Mouse (Mus musculus) midbrain, embryonic 15.5 days (tissue): Measurements from ENCODE around the gene Scn4b. TPM values are rescaled to one million over a fixed set of nuclear protein-coding genes. Genes with fewer than 3 reads are reported as not detected.

Source experiments
- ATAC-seq: fragments of 200-750 bp; cut with Nextera tagmentation; replicated peaks from 2 replicates; pipeline ENCODE4 v1.8.0; 2017; ENCODE audit warnings: moderate TSS enrichment
- H3K27ac ChIP-seq: fragments of 300-500 bp; sonication (generic); 2 replicates; pipeline ENCODE4 v1.5.1; 2015; ENCODE audit warnings: mild to moderate bottlenecking, inconsistent platforms
- H3K27me3 ChIP-seq: fragments of 300-500 bp; sonication (generic); replicated peaks from 2 replicates; pipeline ENCODE4 v1.6.1; 2015; ENCODE audit warnings: inconsistent platforms
- H3K36me3 ChIP-seq: fragments of 300-500 bp; sonication (generic); replicated peaks from 2 replicates; pipeline ENCODE4 v1.6.1; 2015; ENCODE audit warnings: inconsistent platforms
- H3K4me1 ChIP-seq: fragments of 300-500 bp; sonication (generic); 2 replicates; pipeline ENCODE4 v1.6.1; 2015; ENCODE audit warnings: inconsistent platforms
- H3K4me2 ChIP-seq: fragments of 300-500 bp; sonication (generic); 2 replicates; pipeline ENCODE4 v1.6.1; 2015; ENCODE audit warnings: inconsistent platforms, mild to moderate bottlenecking, moderate library complexity
- H3K4me3 ChIP-seq: fragments of 300-500 bp; sonication (generic); 2 replicates; pipeline ENCODE4 v1.5.1; 2015; ENCODE audit warnings: mild to moderate bottlenecking, inconsistent platforms
- H3K9ac ChIP-seq: fragments of 300-500 bp; sonication (generic); 2 replicates; pipeline ENCODE4 v1.6.1; 2015; ENCODE audit warnings: mild to moderate bottlenecking, inconsistent platforms
- H3K9me3 ChIP-seq: fragments of 300-500 bp; sonication (generic); 2 replicates; pipeline ENCODE4 v1.6.1; 2016; ENCODE audit warnings: inconsistent platforms
- WGBS: fragments of 180-500 bp; shearing (Covaris S2); methylation state at CpG from one replicate; pipeline ENCODE4 v1.1.7; 2015; ENCODE audit warnings: mixed read lengths; 5-methylcytosine and 5-hydroxymethylcytosine counted together
- polyA plus RNA-seq: library from polyadenylated mRNA; unstranded; fragments of >200 nt; fragmentation: Nextera tagmentation; extraction: Ambion mirVana; gene quantifications from 2 replicates; pipeline ENCODE4 v1.2.1, GENCODE M21; 2015

The Scn4b gene
- 0.30 and 0.42 TPM in 2 replicates for polyA plus RNA-seq

- Histone ChIP-seq H3K4me2 (peak within 1 kb of the TSS; percentile 75), H3K4me1 (peaks cover 16% of the 10 kb centered on the region), H3K27ac (no peak within 1 kb of the TSS), H3K9me3 (no peaks in the 10 kb centered on the region), H3K4me3 (peak within 1 kb of the TSS; percentile 42), H3K36me3 (no peaks in the 10 kb centered on the region), H3K27me3 (peaks cover 87% of the 10 kb centered on the region), H3K9ac (peak within 1 kb of the TSS; percentile 7; the same call in 1 of the 2 replicates)
- WGBS, result under 1% methylated on average over 75 of the region's 76 CpGs
- ATAC-seq, result peak; percentile 50; the same call in 1 of the 2 replicates
Observed at GRCm38 (mm10) chr9:45138191-45139032, at the start of gene Scn4b. Gene Scn4b (plus strand): TSS chr9:45138395.

GRCm38 (mm10) chr9:45090811-45091210 lies 47.4 kb upstream of the Scn4b start:
- no peak for ATAC-seq

GRCm38 (mm10) chr9:45092641-45093040 lies 45.6 kb upstream of the Scn4b start:
- Histone ChIP-seq H3K4me2 (no peak overlapping the region), H3K27ac (no peak overlapping the region), H3K4me1 (no peaks in the 10 kb centered on the region), H3K4me3 (no peak overlapping the region), H3K9me3 (no peaks in the 10 kb centered on the region), H3K27me3 (no peaks in the 10 kb centered on the region), H3K36me3 (no peaks in the 10 kb centered on the region), H3K9ac (no peak overlapping the region)
- ATAC-seq, result no peak
- WGBS, result 80% methylated on average over 4 of the region's 4 CpGs

More at GRCm38 (mm10) chr9:45090811-45091210, 47.4 kb upstream of the Scn4b start:
- Histone ChIP-seq H3K27ac (no peak overlapping the region), H3K4me3 (no peak overlapping the region), H3K4me1 (no peaks in the 10 kb centered on the region), H3K36me3 (no peaks in the 10 kb centered on the region), H3K27me3 (no peaks in the 10 kb centered on the region), H3K9ac (no peak overlapping the region), H3K9me3 (no peaks in the 10 kb centered on the region), H3K4me2 (no peak overlapping the region)
- 67% methylated on average over 3 of the region's 3 CpGs for WGBS

GRCm38 (mm10) chr9:45095149-45095937 lies 42.9 kb upstream of the Scn4b start:
- Histone ChIP-seq H3K9ac (no peak overlapping the region), H3K4me3 (no peak overlapping the region), H3K27me3 (no peaks in the 10 kb centered on the region), H3K36me3 (no peaks in the 10 kb centered on the region), H3K27ac (no peak overlapping the region), H3K4me2 (no peak overlapping the region), H3K4me1 (no peaks in the 10 kb centered on the region), H3K9me3 (no peaks in the 10 kb centered on the region)
- ATAC-seq, result no peak
- WGBS, result 81% methylated on average over 6 of the region's 6 CpGs

GRCm38 (mm10) chr9:45097877-45098276 lies 40.3 kb upstream of the Scn4b start:
- Histone ChIP-seq H3K9ac (no peak overlapping the region), H3K9me3 (no peaks in the 10 kb centered on the region), H3K36me3 (no peaks in the 10 kb centered on the region), H3K4me2 (no peak overlapping the region), H3K4me3 (no peak overlapping the region), H3K27ac (no peak overlapping the region), H3K27me3 (no peaks in the 10 kb centered on the region), H3K4me1 (no peaks in the 10 kb centered on the region)
- WGBS, result 85% methylated on average over 5 of the region's 5 CpGs
- ATAC-seq, result no peak

- Histone ChIP-seq H3K27me3 (no peaks in the 10 kb centered on the region), H3K4me3 (no peak overlapping the region), H3K9me3 (no peaks in the 10 kb centered on the region), H3K9ac (no peak overlapping the region), H3K4me1 (no peaks in the 10 kb centered on the region), H3K36me3 (no peaks in the 10 kb centered on the region), H3K27ac (no peak overlapping the region), H3K4me2 (no peak overlapping the region)
- no peak for ATAC-seq
- 62% methylated on average over 3 of the region's 3 CpGs for WGBS
Observed at GRCm38 (mm10) chr9:45098426-45098825, 39.8 kb upstream of the Scn4b start.

- 94% methylated on average over 1 of the region's 1 CpGs for WGBS
Observed at GRCm38 (mm10) chr9:45102528-45102927, 35.7 kb upstream of the Scn4b start.

GRCm38 (mm10) chr9:45103211-45103979 lies 34.8 kb upstream of the Scn4b start:
- no peak overlapping the region for H3K9ac ChIP-seq
- H3K4me1 ChIP-seq, result no peaks in the 10 kb centered on the region
- H3K27ac ChIP-seq, result no peak overlapping the region
- no peaks in the 10 kb centered on the region for H3K36me3 ChIP-seq
- no peak overlapping the region for H3K4me2 ChIP-seq
- H3K9me3 ChIP-seq, result no peaks in the 10 kb centered on the region
- no peaks in the 10 kb centered on the region for H3K27me3 ChIP-seq
- no peak overlapping the region for H3K4me3 ChIP-seq
- ATAC-seq, result no peak
- WGBS, result 73% methylated on average over 11 of the region's 11 CpGs

More at GRCm38 (mm10) chr9:45102528-45102927, 35.7 kb upstream of the Scn4b start:
- Histone ChIP-seq H3K9ac (no peak overlapping the region), H3K9me3 (no peaks in the 10 kb centered on the region), H3K4me2 (no peak overlapping the region), H3K4me1 (no peaks in the 10 kb centered on the region), H3K27me3 (no peaks in the 10 kb centered on the region), H3K4me3 (no peak overlapping the region), H3K36me3 (no peaks in the 10 kb centered on the region), H3K27ac (no peak overlapping the region)
- no peak for ATAC-seq

GRCm38 (mm10) chr9:45105596-45106374 lies 32.4 kb upstream of the Scn4b start:
- WGBS, result 92% methylated on average over 2 of the region's 2 CpGs
- no peak overlapping the region for H3K4me2 ChIP-seq
- no peak for ATAC-seq
- no peak overlapping the region for H3K4me3 ChIP-seq
- no peaks in the 10 kb centered on the region for H3K27me3 ChIP-seq
- H3K9me3 ChIP-seq, result no peaks in the 10 kb centered on the region
- H3K36me3 ChIP-seq, result no peaks in the 10 kb centered on the region
- no peak overlapping the region for H3K27ac ChIP-seq
- H3K4me1 ChIP-seq, result no peaks in the 10 kb centered on the region
- H3K9ac ChIP-seq, result no peak overlapping the region

GRCm38 (mm10) chr9:45115706-45116105 lies 22.5 kb upstream of the Scn4b start:
- Histone ChIP-seq H3K36me3 (no peaks in the 10 kb centered on the region), H3K9me3 (no peaks in the 10 kb centered on the region), H3K27ac (peak overlapping the region; percentile 61), H3K9ac (peak overlapping the region; percentile 43), H3K27me3 (no peaks in the 10 kb centered on the region), H3K4me3 (peak overlapping the region; percentile 49), H3K4me1 (peaks cover 26% of the 10 kb centered on the region), H3K4me2 (peak overlapping the region; percentile 71)
- under 1% methylated on average over 14 of the region's 14 CpGs for WGBS
- ATAC-seq, result peak; percentile 65

- Histone ChIP-seq H3K27me3 (no peaks in the 10 kb centered on the region), H3K4me3 (no peak overlapping the region), H3K9me3 (no peaks in the 10 kb centered on the region), H3K4me2 (no peak overlapping the region), H3K9ac (no peak overlapping the region), H3K4me1 (peaks cover 37% of the 10 kb centered on the region), H3K36me3 (no peaks in the 10 kb centered on the region), H3K27ac (no peak overlapping the region)
- 69% methylated on average over 9 of the region's 9 CpGs for WGBS
- no peak for ATAC-seq
Observed at GRCm38 (mm10) chr9:45116819-45117218, 21.4 kb upstream of the Scn4b start.
